Comparison of ENCODE assay signal across 8 mouse cellular contexts in genomic region chr13:23431351-23431771, GRCm38 (mm10). TPM values are rescaled to one million over a fixed set of nuclear protein-coding genes. Genes with fewer than 3 reads are reported as not detected.
DNase-seq lines count a peak whose midpoint lies in the region; ATAC-seq and TF ChIP-seq lines count a peak whose summit lies in the region.

No protein-coding gene starts in this region.

- TF ChIP-seq CTCF in CH12.LX (conservative IDR thresholded peaks at IDR 0.05 in 1 of 2, IDR thresholded peaks at IDR 0.05 in 1 of 2; ENCODE audit: low read depth in 2 of 2, low read length in 2 of 2): no peak
- TF ChIP-seq CTCF in stomach, postnatal 0 days (IDR thresholded peaks at IDR 0.05; ENCODE audit: low read depth): no peak

- H3K27ac ChIP-seq in CH12.LX (ENCODE audit: insufficient read depth, low read depth): peak overlapping the region; percentile 62
- peak overlapping the region; percentile 88 for H3K27ac ChIP-seq in forebrain, embryonic 11.5 days (ENCODE audit: low read depth, low read length)
- peak overlapping the region; percentile 96 for H3K27ac ChIP-seq in heart, embryonic 16.5 days (ENCODE audit: low read length)
- peak overlapping the region; percentile 76 for H3K27ac ChIP-seq in liver, embryonic 16.5 days (ENCODE audit: low read length)
- H3K27ac ChIP-seq in neural tube, embryonic 11.5 days (ENCODE audit: low read depth, low read length): peak overlapping the region; percentile 85
- H3K27ac ChIP-seq in stomach, postnatal 0 days (replicated peaks): peak overlapping the region; percentile 90

- dilution Hi-C loops in CH12.LX (cut with MboI; ENCODE audit: extremely low pct_ligation_motif_present, extremely low pct_unique_long_range_greater_than_20kb, low sequenced_read_pairs): no loop called here

- H3K4me3 ChIP-seq in CH12.LX (replicated peaks in 1 of 3; ENCODE audit: low read depth in 2 of 3, low read length in 2 of 3, poor library complexity in 1 of 3): peak overlapping the region; percentile 59 to 72 (median 68)
- peak overlapping the region; percentile 52 for H3K4me3 ChIP-seq in forebrain, embryonic 11.5 days (ENCODE audit: low read depth, low read length)
- H3K4me3 ChIP-seq in heart, embryonic 16.5 days (ENCODE audit: low read length): peak overlapping the region; percentile 78
- peak overlapping the region; percentile 68 for H3K4me3 ChIP-seq in liver, embryonic 16.5 days (ENCODE audit: low read depth, low read length)
- H3K4me3 ChIP-seq in neural tube, embryonic 11.5 days (ENCODE audit: low read depth, low read length): peak overlapping the region; percentile 53
- peak overlapping the region; percentile 55 for H3K4me3 ChIP-seq in stomach, postnatal 0 days (ENCODE audit: low read depth, low read length)

- H3K27me3 ChIP-seq in CH12.LX (replicated peaks): no peaks in the 10 kb centered on the region
- no peaks in the 10 kb centered on the region for H3K27me3 ChIP-seq in forebrain, embryonic 11.5 days (ENCODE audit: control insufficient read depth, insufficient read depth, low read length)
- H3K27me3 ChIP-seq in heart, embryonic 16.5 days (ENCODE audit: control insufficient read depth, insufficient read depth, low read length): no peaks in the 10 kb centered on the region
- no peaks in the 10 kb centered on the region for H3K27me3 ChIP-seq in liver, embryonic 16.5 days (ENCODE audit: control insufficient read depth, insufficient read depth, low read depth, low read length)
- H3K27me3 ChIP-seq in neural tube, embryonic 11.5 days (ENCODE audit: control insufficient read depth, insufficient read depth, low read length): no peaks in the 10 kb centered on the region
- H3K27me3 ChIP-seq in stomach, postnatal 0 days (ENCODE audit: control insufficient read depth, insufficient read depth, low read length): no peaks in the 10 kb centered on the region

- no peak for TF ChIP-seq POLR2A in CH12.LX (IDR thresholded peaks at IDR 0.05; ENCODE audit: low read depth, low read length)

- H3K36me3 ChIP-seq in CH12.LX (replicated peaks in 1 of 2; ENCODE audit: control insufficient read depth in 1 of 2, insufficient read depth in 1 of 2, low read length in 1 of 2): no peaks in the 10 kb centered on the region
- no peaks in the 10 kb centered on the region for H3K36me3 ChIP-seq in forebrain, embryonic 11.5 days (ENCODE audit: control insufficient read depth, insufficient read depth, low read length)
- H3K36me3 ChIP-seq in heart, embryonic 16.5 days (ENCODE audit: control insufficient read depth, insufficient read depth): no peaks in the 10 kb centered on the region
- no peaks in the 10 kb centered on the region for H3K36me3 ChIP-seq in liver, embryonic 16.5 days (ENCODE audit: control insufficient read depth, insufficient read depth)
- no peaks in the 10 kb centered on the region for H3K36me3 ChIP-seq in neural tube, embryonic 11.5 days (ENCODE audit: control insufficient read depth, insufficient read depth, low read length)
- H3K36me3 ChIP-seq in stomach, postnatal 0 days (ENCODE audit: control insufficient read depth, insufficient read depth, low read length): no peaks in the 10 kb centered on the region

- in situ Hi-C loops in CH12.LX (cut with MboI; ENCODE audit: low pct_ligation_motif_present, low pct_unique_long_range_greater_than_20kb, low sequenced_read_pairs): loop anchor here (5.0 to 25.0 kb wide), 4 partner anchors 91 to 1569 kb away; partner anchors contain the start of gene Zfp184

- DNase-seq in CH12.LX (ENCODE audit: extremely low read depth): peak; percentile 89
- DNase-seq in c-Kit-negative CD71-positive TER-119-positive erythroid progenitor cells, embryonic 14.5 days (ENCODE audit: low read depth, low spot score): peak; percentile 72
- DNase-seq in forebrain, embryonic 11.5 days (ENCODE audit: low spot score): peak; percentile 87
- DNase-seq in kidney, postnatal 25 days: peak; percentile 78 to 82
- peak; percentile 85 for DNase-seq in neural tube, embryonic 11.5 days (ENCODE audit: low spot score)
- peak; percentile 85 for DNase-seq in stomach, postnatal 0 days (ENCODE audit: low spot score)

- H3K9ac ChIP-seq in CH12.LX (ENCODE audit: insufficient read depth, low read depth): peak overlapping the region; percentile 95
- H3K9ac ChIP-seq in forebrain, embryonic 11.5 days (ENCODE audit: low read length): peak overlapping the region; percentile 55
- peak overlapping the region; percentile 82 for H3K9ac ChIP-seq in heart, embryonic 16.5 days (ENCODE audit: low read length)
- peak overlapping the region; percentile 63 for H3K9ac ChIP-seq in liver, embryonic 16.5 days (ENCODE audit: low read depth, low read length)
- peak overlapping the region; percentile 77 for H3K9ac ChIP-seq in neural tube, embryonic 11.5 days (ENCODE audit: low read length)
- H3K9ac ChIP-seq in stomach, postnatal 0 days (ENCODE audit: low read length): peak overlapping the region; percentile 59

- H3K9me3 ChIP-seq in CH12.LX (replicated peaks; ENCODE audit: low read length): no peaks in the 10 kb centered on the region
- no peaks in the 10 kb centered on the region for H3K9me3 ChIP-seq in forebrain, embryonic 11.5 days (ENCODE audit: control insufficient read depth, low read length)
- H3K9me3 ChIP-seq in heart, embryonic 16.5 days (replicated peaks; ENCODE audit: control insufficient read depth, low read length): no peaks in the 10 kb centered on the region
- no peaks in the 10 kb centered on the region for H3K9me3 ChIP-seq in liver, embryonic 16.5 days (replicated peaks; ENCODE audit: control insufficient read depth, low read length)
- no peaks in the 10 kb centered on the region for H3K9me3 ChIP-seq in neural tube, embryonic 11.5 days (ENCODE audit: control insufficient read depth, low read length)
- H3K9me3 ChIP-seq in stomach, postnatal 0 days (ENCODE audit: control insufficient read depth, low read length): no peaks in the 10 kb centered on the region

- H3K4me1 ChIP-seq in CH12.LX (ENCODE audit: control insufficient read depth in 1 of 2, insufficient read depth in 2 of 2): peaks cover 0 to 17% of the 10 kb centered on the region in 2 experiments; a peak in 2 of 4 replicates
- peaks cover 1% of the 10 kb centered on the region; the same call in 1 of the 2 replicates for H3K4me1 ChIP-seq in forebrain, embryonic 11.5 days (replicated peaks; ENCODE audit: control insufficient read depth, insufficient read depth, low read length)
- H3K4me1 ChIP-seq in heart, embryonic 16.5 days (ENCODE audit: control insufficient read depth, insufficient read depth, low read length): peaks cover 20% of the 10 kb centered on the region
- H3K4me1 ChIP-seq in liver, embryonic 16.5 days (ENCODE audit: control insufficient read depth, low read depth, low read length): peaks cover 26% of the 10 kb centered on the region
- peaks cover 5% of the 10 kb centered on the region; the same call in 1 of the 2 replicates for H3K4me1 ChIP-seq in neural tube, embryonic 11.5 days (ENCODE audit: control insufficient read depth, insufficient read depth, low read length)
- no peaks in the 10 kb centered on the region; the same call in 1 of the 2 replicates for H3K4me1 ChIP-seq in stomach, postnatal 0 days (replicated peaks; ENCODE audit: control insufficient read depth, insufficient read depth)

- TF ChIP-seq EP300 in CH12.LX (IDR thresholded peaks at IDR 0.05; ENCODE audit: low read length): no peak
- TF ChIP-seq EP300 in stomach, postnatal 0 days (optimal IDR thresholded peaks at IDR 0.05): no peak

- peaks cover 3% of the 10 kb centered on the region; the same call in 1 of the 2 replicates for H3K79me2 ChIP-seq in CH12.LX (replicated peaks; ENCODE audit: control insufficient read depth, extremely low read depth, insufficient read depth, poor library complexity, severe bottlenecking)

- ATAC-seq in forebrain, embryonic 11.5 days (replicated peaks; ENCODE audit: low FRiP score): peak; percentile 78
- peak; percentile 63 for ATAC-seq in heart, embryonic 16.5 days (replicated peaks; ENCODE audit: extremely low read depth, insufficient read depth, low FRiP score)
- peak; percentile 58 for ATAC-seq in liver, embryonic 16.5 days (ENCODE audit: low read depth)
- peak; percentile 75 for ATAC-seq in neural tube, embryonic 11.5 days (ENCODE audit: insufficient read depth, low FRiP score, low TSS enrichment)
- ATAC-seq in stomach, postnatal 0 days (ENCODE audit: low FRiP score, low TSS enrichment): peak; percentile 78

- 0% methylated on average over 15 of the region's 15 CpGs for WGBS in forebrain, embryonic 11.5 days
- WGBS in heart, embryonic 16.5 days: under 1% methylated on average over 15 of the region's 15 CpGs
- WGBS in liver, embryonic 16.5 days (ENCODE audit: insufficient replicate concordance): under 1% methylated on average over 15 of the region's 15 CpGs
- under 1% methylated on average over 15 of the region's 15 CpGs for WGBS in neural tube, embryonic 11.5 days
- under 1% methylated on average over 15 of the region's 15 CpGs for WGBS in stomach, postnatal 0 days

- TF ChIP-seq RAD21 in CH12.LX (IDR thresholded peaks at IDR 0.05; ENCODE audit: low read depth, low read length): no peak

- H3K4me2 ChIP-seq in CH12.LX (ENCODE audit: insufficient read depth, low read depth, poor library complexity, severe bottlenecking): peak overlapping the region; percentile 96
- H3K4me2 ChIP-seq in forebrain, embryonic 11.5 days (ENCODE audit: low read depth, low read length, severe bottlenecking): peak overlapping the region; percentile 54
- peak overlapping the region; percentile 75 for H3K4me2 ChIP-seq in heart, embryonic 16.5 days (ENCODE audit: low read depth, low read length)
- peak overlapping the region; percentile 70 for H3K4me2 ChIP-seq in liver, embryonic 16.5 days (ENCODE audit: low read depth, low read length)
- H3K4me2 ChIP-seq in neural tube, embryonic 11.5 days (ENCODE audit: low read depth): peak overlapping the region; percentile 58
- H3K4me2 ChIP-seq in stomach, postnatal 0 days (replicated peaks; ENCODE audit: low read depth): peak overlapping the region; percentile 55

RNA-seq across cellular contexts. Expression of gene Abt1, which starts 7.7 kb away (rescaled TPM):
- 10.1 and 13.1 TPM in 2 replicates for total RNA-seq in CH12.LX (2012; rRNA removed)
- total RNA-seq in CH12.LX (2014; rRNA removed): 14.4 and 15.4 TPM in 2 replicates
- polyA plus RNA-seq in CH12.LX (2012; ENCODE audit: insufficient read length, low read depth): 11.7 and 12.9 TPM in 2 replicates
- polyA plus RNA-seq in forebrain, embryonic 11.5 days (2014; fragmentation: Nextera tagmentation; extraction: Ambion mirVana): 13.0 and 13.5 TPM in 2 replicates
- polyA plus RNA-seq in heart, embryonic 16.5 days (2015; fragmentation: Nextera tagmentation; extraction: Ambion mirVana): 9.2 and 9.4 TPM in 2 replicates
- polyA plus RNA-seq in liver, embryonic 16.5 days (2015; fragmentation: Nextera tagmentation; extraction: Ambion mirVana): 4.5 TPM in 2 replicates
- polyA plus RNA-seq in neural tube, embryonic 11.5 days (2014; fragmentation: Nextera tagmentation; extraction: Ambion mirVana): 13.3 and 13.7 TPM in 2 replicates
- 7.1 and 7.4 TPM in 2 replicates for polyA plus RNA-seq in stomach, postnatal 0 days (2015; fragmentation: Nextera tagmentation; extraction: Ambion mirVana)

RNA-seq across cellular contexts. Expression of gene Btn1a1, which starts 34.3 kb away (rescaled TPM):
- 0.38 and 0.51 TPM in 2 replicates for total RNA-seq in CH12.LX (2012; rRNA removed)
- 0.20 TPM in 2 replicates for total RNA-seq in CH12.LX (2014; rRNA removed)
- 0.08 and 0.21 TPM in 2 replicates for polyA plus RNA-seq in CH12.LX (2012; ENCODE audit: insufficient read length, low read depth)
- 0.17 and 0.19 TPM in 2 replicates for polyA plus RNA-seq in forebrain, embryonic 11.5 days (2014; fragmentation: Nextera tagmentation; extraction: Ambion mirVana)
- polyA plus RNA-seq in heart, embryonic 16.5 days (2015; fragmentation: Nextera tagmentation; extraction: Ambion mirVana): 0.83 and 1.0 TPM in 2 replicates
- 1.9 and 2.0 TPM in 2 replicates for polyA plus RNA-seq in liver, embryonic 16.5 days (2015; fragmentation: Nextera tagmentation; extraction: Ambion mirVana)
- polyA plus RNA-seq in neural tube, embryonic 11.5 days (2014; fragmentation: Nextera tagmentation; extraction: Ambion mirVana): 0.16 TPM in 1 of 2 replicates, not detected in the other
- 0.05 TPM in 1 of 2 replicates, not detected in the other for polyA plus RNA-seq in stomach, postnatal 0 days (2015; fragmentation: Nextera tagmentation; extraction: Ambion mirVana)

RNA-seq across cellular contexts. Expression of gene Btn2a2, which starts 57.3 kb away (rescaled TPM):
- total RNA-seq in CH12.LX (2012; rRNA removed): 1.1 and 1.3 TPM in 2 replicates
- total RNA-seq in CH12.LX (2014; rRNA removed): 1.2 and 1.3 TPM in 2 replicates
- 2.1 and 2.8 TPM in 2 replicates for polyA plus RNA-seq in CH12.LX (2012; ENCODE audit: insufficient read length, low read depth)
- polyA plus RNA-seq in forebrain, embryonic 11.5 days (2014; fragmentation: Nextera tagmentation; extraction: Ambion mirVana): 0.48 and 0.59 TPM in 2 replicates
- 0.29 and 0.34 TPM in 2 replicates for polyA plus RNA-seq in heart, embryonic 16.5 days (2015; fragmentation: Nextera tagmentation; extraction: Ambion mirVana)
- not detected in 2 replicates for polyA plus RNA-seq in liver, embryonic 16.5 days (2015; fragmentation: Nextera tagmentation; extraction: Ambion mirVana)
- polyA plus RNA-seq in neural tube, embryonic 11.5 days (2014; fragmentation: Nextera tagmentation; extraction: Ambion mirVana): 0.65 and 0.81 TPM in 2 replicates
- 0.04 and 0.07 TPM in 2 replicates for polyA plus RNA-seq in stomach, postnatal 0 days (2015; fragmentation: Nextera tagmentation; extraction: Ambion mirVana)

Comparison
In these comparisons a context has a peak if more than half of its experiments do, and no peak if none do; other contexts are left out.
1. Peak in every context shown above with its lines: DNase-seq, ATAC-seq, H3K4me3 ChIP-seq and H3K27ac ChIP-seq.